Mouse (Mus musculus): ENCODE data around the gene Mdk. TPM values are rescaled to one million over a fixed set of nuclear protein-coding genes. Genes with fewer than 3 reads are reported as not detected.

Gene Mdk
- 100 to 1,000 TPM; 102 to 110 TPM for total RNA-seq (2021)

DNA sequence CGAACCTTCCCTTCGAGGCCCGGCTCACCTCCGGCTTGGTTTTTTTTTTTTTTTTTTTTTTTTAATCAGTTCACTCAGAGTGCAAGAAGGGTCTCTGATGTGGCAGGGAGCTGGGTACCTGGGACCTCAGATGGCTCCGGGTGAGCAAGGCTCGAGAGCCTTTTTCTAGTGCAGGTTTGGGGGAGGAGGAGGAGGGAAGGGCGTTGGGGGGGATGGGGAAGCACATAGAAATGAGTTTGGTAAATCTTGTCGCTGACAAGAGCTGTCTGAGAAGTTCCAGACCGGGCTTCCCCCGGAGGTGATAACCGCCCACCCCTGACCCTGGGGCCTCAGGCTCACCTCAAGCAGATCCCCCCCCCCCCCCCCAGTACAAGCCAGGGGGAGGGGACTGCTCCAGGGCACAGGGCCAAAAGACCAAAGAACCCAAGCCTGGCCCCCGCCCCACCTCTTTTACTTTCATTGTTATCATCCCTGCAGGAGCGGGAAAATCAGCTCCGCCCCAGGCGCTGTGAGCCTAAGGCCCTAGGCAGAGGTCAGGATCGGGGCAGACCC is at the start of gene Mdk:
Mdk (minus strand) TSS at position 138 of the 552 bp plus-strand sequence.
- DNase-seq, result no peak

DNA sequence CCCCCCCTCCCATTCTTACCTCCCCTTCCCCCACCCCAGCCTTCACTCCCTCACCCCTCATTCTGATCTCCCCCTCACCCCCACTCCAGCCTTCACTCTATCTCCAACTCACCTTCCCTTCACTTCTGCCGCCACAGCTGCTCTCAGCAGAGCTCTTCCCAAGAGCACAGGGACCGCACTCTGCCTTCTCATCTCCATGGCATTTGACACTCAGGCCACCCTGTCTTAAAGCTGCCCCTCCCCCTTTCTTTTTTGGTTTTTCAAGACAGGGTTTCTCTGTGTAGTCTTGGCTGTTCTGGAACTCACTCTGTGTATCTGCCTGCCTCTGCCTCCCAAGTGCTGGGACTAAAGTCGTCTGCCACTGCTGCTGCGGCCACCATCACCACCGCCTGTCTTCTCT is 48.7 kb upstream of the Mdk start:
- DNase-seq, result no peak

- DNase-seq, result no peak
Measured at GRCm38 (mm10) chr2:91980245-91980644, 48.1 kb upstream of the Mdk start.

- DNase-seq, result no peak
Measured at GRCm38 (mm10) chr2:91978547-91978946, 46.5 kb upstream of the Mdk start.

GRCm38 (mm10) chr2:91977960-91978359 is 45.9 kb upstream of the Mdk start:
- DNase-seq, result no peak

DNA sequence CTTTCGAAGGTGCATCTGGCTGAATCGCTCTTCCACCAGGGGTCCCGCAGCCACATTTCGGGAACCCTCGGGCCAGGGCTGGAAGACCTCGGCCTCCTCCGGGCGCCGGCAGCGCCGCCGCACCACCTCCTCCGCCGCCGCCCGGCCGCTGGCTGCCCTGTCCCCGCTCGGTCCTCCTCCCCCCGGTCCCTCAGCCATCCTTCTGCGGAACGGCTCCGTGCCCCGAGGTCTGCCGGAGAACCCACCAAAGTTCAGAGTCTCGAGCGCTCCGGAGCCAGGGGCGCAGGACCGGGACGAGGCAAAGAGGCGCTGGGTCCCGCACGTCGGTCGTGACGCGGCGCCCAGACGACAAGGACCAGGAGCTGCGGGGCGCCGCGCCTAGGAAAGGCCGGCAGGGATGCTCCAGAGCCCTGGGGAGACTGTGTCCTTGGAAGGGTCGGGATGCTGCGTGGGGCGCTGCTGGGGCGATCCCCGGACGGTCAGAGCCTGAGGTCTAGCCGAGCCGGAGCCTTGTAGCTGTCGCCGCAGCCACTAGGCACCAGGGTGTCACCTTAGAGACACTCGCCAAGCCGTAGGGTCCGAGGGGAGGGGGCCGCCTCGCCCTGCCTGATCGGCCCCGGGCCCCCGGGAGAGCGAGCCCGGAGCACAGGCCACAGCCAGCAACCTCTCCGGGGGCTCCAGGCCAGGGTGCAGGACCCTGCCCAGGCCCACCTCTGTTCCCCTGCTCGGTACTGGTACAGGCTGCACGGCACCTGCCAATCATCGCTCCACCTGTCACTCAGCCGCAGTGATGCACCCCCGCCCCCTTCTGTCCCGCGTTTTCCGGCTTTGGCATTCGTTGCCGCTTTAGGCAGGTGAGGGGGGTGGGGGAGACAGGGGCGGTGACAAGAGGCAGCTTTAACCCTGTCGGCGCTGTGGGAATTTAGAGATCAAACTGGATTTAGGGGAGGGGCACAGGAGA is 43.8 kb upstream of the Mdk start, which contains the start of gene Dgkz:
Dgkz (minus strand) TSS at position 284 of the 961 bp plus-strand sequence.
- no peak for DNase-seq

DNA sequence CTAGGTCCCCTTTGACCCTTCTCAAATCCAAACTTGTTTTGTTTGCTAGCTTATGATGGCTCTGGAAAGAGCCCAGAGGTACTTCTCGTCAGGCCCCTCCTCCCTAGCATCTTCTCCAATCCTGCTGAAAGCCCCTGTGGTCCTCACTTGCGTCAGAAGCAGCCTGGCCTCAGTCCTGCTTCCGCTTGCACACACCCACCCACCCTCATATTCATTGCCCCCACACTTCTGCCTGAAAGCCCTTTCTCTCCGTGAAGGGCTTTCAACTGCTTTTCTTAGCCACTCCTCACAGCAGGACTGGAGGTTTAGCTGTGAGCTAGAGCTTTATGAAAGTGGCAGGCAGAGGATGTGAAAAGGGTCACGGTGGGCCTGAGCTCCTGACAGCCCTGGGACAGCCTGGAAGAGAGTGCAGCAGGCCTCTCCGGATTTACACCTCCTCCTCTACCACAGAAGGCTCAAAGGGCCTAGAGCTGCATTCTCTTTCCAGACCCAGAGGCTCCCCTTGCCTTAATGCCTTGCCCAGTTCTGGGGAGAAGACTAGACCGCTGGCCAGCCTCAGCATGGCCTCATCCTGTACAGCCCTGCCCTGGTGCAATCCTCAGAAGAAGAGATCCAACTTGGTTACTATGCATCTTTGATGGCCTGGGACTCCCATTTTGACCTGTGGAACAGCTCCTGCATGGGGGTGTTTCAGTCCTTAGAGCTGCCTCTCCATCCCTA is 41.5 kb upstream of the Mdk start:
- no peak for DNase-seq

GRCm38 (mm10) chr2:91972121-91972566 is 40.0 kb upstream of the Mdk start:
- DNase-seq, result no peak

DNA sequence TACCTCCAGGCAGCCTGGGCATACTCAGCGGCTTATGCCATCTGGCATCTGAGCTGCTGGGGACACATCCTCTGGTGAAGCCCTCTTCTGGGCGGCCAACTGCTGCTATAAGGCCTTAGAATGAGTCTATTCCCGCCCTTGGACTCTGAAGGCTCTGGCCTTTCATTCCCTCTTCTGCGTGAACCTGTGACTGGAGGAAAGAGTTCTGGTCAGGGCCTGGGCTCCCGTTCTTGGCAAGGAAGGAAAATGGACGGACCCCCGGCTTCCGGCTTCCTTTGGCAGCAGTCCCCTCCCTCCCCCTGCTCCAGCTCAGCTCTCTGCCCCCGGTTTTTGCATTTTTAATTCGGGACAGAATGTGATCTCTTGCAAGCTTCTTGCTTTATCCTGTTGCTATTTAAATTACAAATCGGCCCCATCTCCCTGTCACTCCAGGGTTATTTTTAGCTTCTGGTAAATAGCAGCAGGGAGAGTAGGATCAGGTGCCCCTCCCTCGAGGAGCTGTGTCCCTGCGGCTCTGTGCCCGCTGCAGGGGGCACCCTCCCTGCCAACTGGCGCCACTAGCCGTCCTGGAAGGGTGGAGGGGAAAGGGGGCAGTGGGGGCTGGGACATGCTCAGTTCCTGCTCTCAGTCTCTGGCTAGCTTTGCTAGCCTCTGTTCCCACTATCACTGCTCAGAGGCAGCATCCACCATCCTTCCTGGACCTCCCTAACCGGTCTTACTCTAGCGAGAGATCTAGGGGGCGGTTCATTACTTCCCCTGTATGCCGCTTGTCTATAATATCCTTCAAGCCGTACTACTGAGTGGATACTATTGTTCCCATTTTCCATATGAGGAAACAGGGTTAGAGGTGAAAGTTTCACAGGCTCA is 39.4 kb upstream of the Mdk start:
- peak; percentile 70 for DNase-seq

DNA sequence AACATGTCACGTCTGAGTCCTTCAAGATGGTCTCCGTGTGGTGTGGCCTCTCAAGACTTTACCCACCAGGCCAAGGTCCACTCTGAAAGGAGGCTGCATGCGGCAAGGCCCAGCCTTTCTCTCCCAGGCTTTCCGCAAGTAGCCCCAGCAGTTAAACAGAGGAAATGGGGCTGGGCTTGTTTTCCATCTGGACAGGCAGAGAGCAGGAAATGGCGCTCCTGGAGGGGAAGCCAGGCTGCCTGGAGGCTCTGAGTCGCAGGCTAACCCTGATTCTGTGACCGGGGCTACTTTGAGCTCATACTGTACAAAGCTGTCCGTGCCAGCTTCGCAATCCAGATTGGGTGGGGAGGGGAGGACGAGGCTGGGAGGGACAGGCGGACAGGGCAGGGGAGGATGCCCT is 35.9 kb upstream of the Mdk start:
- DNase-seq, result peak; percentile 61

DNA sequence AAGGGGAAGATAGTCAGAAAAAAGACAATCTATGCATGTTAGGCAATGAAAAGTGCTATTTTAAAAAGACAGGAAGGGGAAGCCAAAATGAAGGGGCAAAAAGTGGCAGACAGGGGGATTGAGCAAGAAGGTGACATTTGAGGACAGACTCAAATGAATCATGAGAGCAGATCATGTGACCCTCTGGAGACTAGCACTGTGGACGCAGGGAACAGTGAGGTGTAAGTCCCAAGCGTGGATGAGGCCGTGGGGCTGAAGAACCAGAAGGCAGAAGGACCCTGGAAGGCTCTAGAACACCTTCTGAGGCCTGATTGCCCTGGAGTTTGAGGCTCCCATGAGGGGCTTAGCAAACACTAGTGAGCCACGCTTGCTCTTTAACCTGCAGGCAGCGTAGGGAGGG is 34.3 kb upstream of the Mdk start:
- no peak for DNase-seq

- DNase-seq, result peak; percentile 77
Measured at GRCm38 (mm10) chr2:91965417-91965816, 33.3 kb upstream of the Mdk start.

DNA sequence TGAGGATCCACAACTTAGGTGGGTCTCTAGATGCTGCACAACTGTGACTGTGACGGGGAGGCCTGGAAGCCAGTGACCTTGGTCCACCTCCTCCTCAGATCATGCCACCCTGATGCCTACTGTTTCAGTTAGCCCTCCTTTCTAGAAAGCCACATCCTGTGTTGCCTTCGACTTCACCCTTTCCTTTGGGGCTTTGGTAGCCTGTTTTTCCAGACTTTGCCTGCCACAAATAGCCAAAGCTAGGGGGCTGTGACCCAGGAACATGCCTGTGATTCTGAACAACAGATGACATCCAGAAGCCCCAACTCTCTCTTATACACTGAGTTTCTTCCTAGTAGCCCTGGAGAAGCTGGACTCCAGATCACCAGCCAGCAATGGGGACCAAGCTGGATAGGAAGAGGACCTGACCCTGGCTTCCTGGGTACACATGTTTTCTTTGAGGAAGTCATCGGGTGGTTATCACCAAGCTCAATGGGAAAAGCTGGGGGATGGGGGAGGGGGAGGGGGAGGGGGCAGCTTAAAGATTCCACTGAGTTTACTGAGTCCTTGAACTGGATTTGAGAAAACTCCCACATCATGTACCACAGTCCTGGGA is 32.6 kb upstream of the Mdk start:
- no peak for DNase-seq

GRCm38 (mm10) chr2:91963443-91963932 is 31.4 kb upstream of the Mdk start:
- peak; percentile 99 for DNase-seq

- peak; percentile 54 for DNase-seq
Measured at GRCm38 (mm10) chr2:91962864-91963401, 30.8 kb upstream of the Mdk start.

DNA sequence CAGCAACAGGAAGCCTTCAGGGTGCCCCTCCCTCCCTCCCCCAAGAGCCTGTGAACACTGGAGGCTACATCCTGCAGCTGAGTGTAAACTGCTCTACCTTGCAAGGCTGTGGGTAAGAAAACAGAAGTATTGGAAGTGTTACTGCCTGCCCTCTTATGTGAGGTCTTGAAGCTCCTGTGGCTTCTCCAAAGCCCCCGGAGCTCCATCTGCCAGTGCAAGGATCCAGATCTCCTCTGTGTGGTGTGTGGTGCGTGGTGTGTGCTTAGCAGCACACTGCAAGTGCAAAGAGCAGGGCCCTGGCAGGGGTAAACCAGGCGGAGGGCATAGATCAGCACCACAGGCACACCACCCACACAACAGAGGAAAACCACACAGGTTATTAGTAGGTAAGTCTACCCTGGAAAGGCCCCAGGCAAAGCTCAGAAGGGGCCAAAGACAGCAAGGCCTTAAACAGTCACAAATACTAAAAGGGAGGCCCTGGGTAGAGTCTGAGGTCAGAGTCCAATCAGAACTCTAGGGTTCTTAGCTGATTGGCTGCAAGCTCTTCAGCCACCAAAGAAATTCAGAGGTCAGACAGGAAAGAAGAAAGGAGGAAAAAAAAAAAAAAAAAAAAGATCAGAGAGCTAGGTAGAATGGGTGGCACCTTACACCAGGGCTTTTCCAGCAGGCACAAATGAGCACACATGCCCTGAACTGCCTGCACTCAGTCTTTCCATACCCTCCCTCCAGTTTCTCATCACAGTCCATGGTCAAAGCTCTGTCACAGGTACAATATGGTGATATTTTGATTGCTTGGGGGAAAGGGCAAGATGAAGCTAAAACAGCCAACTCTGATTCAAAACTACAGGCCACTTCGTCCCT is 30.0 kb upstream of the Mdk start:
- no peak for DNase-seq

DNA sequence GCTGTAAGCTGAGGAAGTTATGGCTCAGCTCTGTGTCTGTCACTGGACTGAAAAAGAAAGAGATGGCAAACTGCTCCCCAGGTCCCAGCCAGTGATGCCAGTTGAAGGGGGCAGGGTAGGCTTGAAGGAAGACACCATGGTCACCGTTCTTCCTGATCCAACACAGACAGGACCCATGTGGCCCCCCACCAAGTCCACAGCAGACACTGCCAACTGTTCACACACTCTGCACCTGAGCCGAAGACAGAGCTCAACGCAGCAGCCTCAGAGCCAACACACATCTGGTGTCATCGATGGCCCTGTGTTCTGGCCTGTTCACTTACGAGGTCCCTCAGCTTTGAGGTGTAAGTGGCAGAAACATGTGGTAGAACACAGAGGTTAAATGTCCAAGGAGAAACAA is 28.4 kb upstream of the Mdk start:
- no peak for DNase-seq

DNA sequence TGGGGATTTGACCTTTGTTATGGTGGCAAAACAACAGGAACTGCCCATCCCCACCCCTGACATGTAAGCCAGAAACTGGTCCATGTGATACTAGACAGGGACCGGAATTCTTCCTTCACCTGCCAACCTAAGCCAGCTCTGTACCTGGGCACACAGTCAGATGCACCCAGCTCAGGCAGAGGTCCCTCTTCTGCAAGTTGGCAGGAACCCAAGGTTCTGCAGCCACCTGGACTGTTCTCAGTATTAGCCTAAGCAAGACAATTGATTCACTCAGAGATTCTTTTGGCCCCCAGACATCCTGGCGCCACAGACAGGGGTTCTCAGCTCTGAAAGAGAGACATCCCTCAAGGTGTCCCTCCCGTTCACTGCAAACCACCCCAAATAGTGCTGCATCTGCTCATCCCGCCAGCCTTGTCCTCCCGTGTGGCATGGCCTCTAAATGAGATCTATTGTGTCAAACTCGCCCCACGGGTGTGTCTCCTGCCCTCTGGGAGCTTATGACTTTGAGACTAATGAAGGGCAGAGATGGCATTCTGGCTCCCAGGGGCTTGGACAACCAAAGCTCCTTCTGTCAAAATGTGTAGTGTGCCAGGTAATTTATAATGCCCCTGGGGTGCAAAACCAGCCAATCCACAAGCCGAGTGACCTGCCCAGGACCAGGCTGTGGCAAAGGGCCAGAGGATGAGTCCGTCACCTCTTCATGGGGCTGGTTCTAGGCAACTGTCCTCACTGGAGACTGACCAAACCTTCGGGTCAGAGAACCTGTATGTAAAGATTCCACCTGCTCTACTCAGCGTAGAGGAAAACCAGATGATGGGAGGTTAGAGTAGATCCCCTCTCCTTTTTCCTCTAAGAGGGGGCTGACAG is 27.7 kb upstream of the Mdk start:
- DNase-seq, result no peak
